Comparison of ENCODE assay signal across 11 mouse cellular contexts in the genomic region with DNA sequence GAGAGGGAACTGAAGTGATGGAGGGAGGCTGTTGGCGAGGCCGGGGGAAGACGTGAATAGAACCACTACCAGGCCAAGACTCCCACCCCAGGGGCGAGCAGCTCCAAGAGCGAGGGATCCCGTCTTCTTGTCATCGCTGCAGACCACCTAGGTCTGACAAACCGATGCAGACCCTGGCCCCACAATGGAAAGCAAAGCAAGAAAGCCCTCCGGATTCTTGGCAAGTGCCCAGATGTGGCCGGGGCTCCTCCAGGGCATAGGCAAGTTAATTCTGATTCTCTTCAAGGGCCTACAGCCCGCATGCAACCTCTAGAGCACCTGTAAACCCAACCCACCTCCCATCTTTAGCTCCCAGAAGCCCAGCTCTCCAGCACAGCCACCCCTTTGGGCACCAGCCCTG. TPM values are rescaled to one million over a fixed set of nuclear protein-coding genes. Genes with fewer than 3 reads are reported as not detected.
DNase-seq lines count a peak whose midpoint lies in the region; ATAC-seq and TF ChIP-seq lines count a peak whose summit lies in the region.
"Had no signal": no experiment of that assay in that cellular context is flagged by ENCODE, and none has a peak within 500 bp of the region (broad histone marks: within the 10 kb centered on the region; RNA-seq: fewer than 3 reads in every experiment).

No protein-coding gene starts in this region.

- H3K27me3 ChIP-seq in lung, embryonic 14.5 days (ENCODE audit: insufficient read depth, low read length), result no peaks in the 10 kb centered on the region
- H3K27me3 ChIP-seq in forebrain, embryonic 15.5 days, result no peaks in the 10 kb centered on the region
- no peaks in the 10 kb centered on the region for H3K27me3 ChIP-seq in hindbrain, postnatal 0 days (ENCODE audit: insufficient read depth, low read length)
- no peaks in the 10 kb centered on the region for H3K27me3 ChIP-seq in neural tube, embryonic 13.5 days
- H3K27me3 ChIP-seq: megakaryocyte, embryonic 14.5 days had no signal

- WGBS in lung, embryonic 14.5 days, result 74% methylated on average over 11 of the region's 11 CpGs
- 78% methylated on average over 11 of the region's 11 CpGs for WGBS in lung, adult 2 months
- WGBS in forebrain, embryonic 15.5 days, result 35% methylated on average over 11 of the region's 11 CpGs
- WGBS in hindbrain, postnatal 0 days, result 47% methylated on average over 11 of the region's 11 CpGs
- 57% methylated on average over 11 of the region's 11 CpGs for WGBS in neural tube, embryonic 13.5 days

- no peak overlapping the region for H3K9ac ChIP-seq in lung, embryonic 14.5 days
- no peak overlapping the region for H3K9ac ChIP-seq in forebrain, embryonic 15.5 days (replicated peaks)
- H3K9ac ChIP-seq in hindbrain, postnatal 0 days (replicated peaks; ENCODE audit: low read length), result 0 out of 2 replicates have a peak overlapping the region, but pooled peaks have one; percentile 13
- H3K9ac ChIP-seq in neural tube, embryonic 13.5 days, result peak overlapping the region; percentile 60

- no peak for TF ChIP-seq CTCF in lung, embryonic 14.5 days (IDR thresholded peaks at IDR 0.05; ENCODE audit: low read depth)
- TF ChIP-seq CTCF in lung, adult 2 months (IDR thresholded peaks at IDR 0.05; ENCODE audit: insufficient read depth, low read length), result no peak
- no peak for TF ChIP-seq CTCF in hindbrain, postnatal 0 days (IDR thresholded peaks at IDR 0.05; ENCODE audit: low read depth)

- H3K4me2 ChIP-seq in lung, embryonic 14.5 days, result peak overlapping the region; percentile 10; the same call in 1 of the 2 replicates
- peak overlapping the region; percentile 19 for H3K4me2 ChIP-seq in forebrain, embryonic 15.5 days (replicated peaks)
- H3K4me2 ChIP-seq in hindbrain, postnatal 0 days (ENCODE audit: low read depth, low read length), result 0 out of 2 replicates have a peak overlapping the region, but pooled peaks have one; percentile 24
- peak overlapping the region; percentile 42 for H3K4me2 ChIP-seq in neural tube, embryonic 13.5 days

- H3K27ac ChIP-seq in lung, embryonic 14.5 days (ENCODE audit: low read depth), result peak overlapping the region; percentile 52
- peak overlapping the region; percentile 79 for H3K27ac ChIP-seq in forebrain, embryonic 15.5 days (replicated peaks)
- H3K27ac ChIP-seq in hindbrain, postnatal 0 days, result peak overlapping the region; percentile 82
- H3K27ac ChIP-seq in neural tube, embryonic 13.5 days (replicated peaks), result peak overlapping the region; percentile 96

- H3K4me3 ChIP-seq in lung, embryonic 14.5 days (ENCODE audit: low read depth, low read length), result no peak overlapping the region
- no peak overlapping the region for H3K4me3 ChIP-seq in lung, adult 2 months (replicated peaks; ENCODE audit: extremely low read depth, low read depth, low read length)
- H3K4me3 ChIP-seq in forebrain, embryonic 15.5 days, result no peak overlapping the region
- H3K4me3 ChIP-seq in hindbrain, postnatal 0 days (ENCODE audit: low read length), result no peak overlapping the region
- no peak overlapping the region for H3K4me3 ChIP-seq in neural tube, embryonic 13.5 days
- H3K4me3 ChIP-seq: megakaryocyte, embryonic 14.5 days had no signal

- H3K36me3 ChIP-seq in lung, embryonic 14.5 days (ENCODE audit: insufficient read depth), result peaks cover 91% of the 10 kb centered on the region
- peaks cover 32% of the 10 kb centered on the region for H3K36me3 ChIP-seq in forebrain, embryonic 15.5 days
- H3K36me3 ChIP-seq in hindbrain, postnatal 0 days (ENCODE audit: insufficient read depth, low read length), result peaks cover 33% of the 10 kb centered on the region
- peaks cover 67% of the 10 kb centered on the region for H3K36me3 ChIP-seq in neural tube, embryonic 13.5 days

- TF ChIP-seq POLR2A in lung, adult 2 months (IDR thresholded peaks at IDR 0.05; ENCODE audit: borderline replicate concordance, extremely low read depth, low read depth, low read length), result no peak

- no peak for ATAC-seq in lung, embryonic 14.5 days (ENCODE audit: insufficient read depth)
- ATAC-seq in forebrain, embryonic 15.5 days (replicated peaks), result no peak
- ATAC-seq in hindbrain, postnatal 0 days, result no peak
- ATAC-seq in neural tube, embryonic 13.5 days (ENCODE audit: low read depth), result no peak

- H3K4me1 ChIP-seq in lung, embryonic 14.5 days (ENCODE audit: insufficient read depth), result peaks cover 72% of the 10 kb centered on the region
- peaks cover 27% of the 10 kb centered on the region for H3K4me1 ChIP-seq in lung, adult 2 months (ENCODE audit: control insufficient read depth, insufficient read depth, low read length)
- H3K4me1 ChIP-seq in forebrain, embryonic 15.5 days, result peaks cover 74% of the 10 kb centered on the region
- H3K4me1 ChIP-seq in hindbrain, postnatal 0 days (ENCODE audit: insufficient read depth, low read length), result peaks cover 46% of the 10 kb centered on the region
- peaks cover 98% of the 10 kb centered on the region for H3K4me1 ChIP-seq in neural tube, embryonic 13.5 days (replicated peaks)

- H3K9me3 ChIP-seq in lung, embryonic 14.5 days (ENCODE audit: low read depth, low read length), result no peaks in the 10 kb centered on the region
- no peaks in the 10 kb centered on the region for H3K9me3 ChIP-seq in forebrain, embryonic 15.5 days
- no peaks in the 10 kb centered on the region for H3K9me3 ChIP-seq in hindbrain, postnatal 0 days (ENCODE audit: low read length)
- no peaks in the 10 kb centered on the region for H3K9me3 ChIP-seq in neural tube, embryonic 13.5 days
- H3K9me3 ChIP-seq: megakaryocyte, embryonic 14.5 days had no signal

- no peak for DNase-seq in lung, embryonic 14.5 days
- no peak for DNase-seq in lung, adult 2 months
- DNase-seq in hindbrain, postnatal 0 days (ENCODE audit: low spot score), result no peak
- no peak for DNase-seq in layer of hippocampus, adult 18-20 months (ENCODE audit: low spot score in 2 of 2)
- no peak for DNase-seq in layer of hippocampus, adult 9-10 months (ENCODE audit: low spot score)
- no peak for DNase-seq in kidney, postnatal 4 days
- DNase-seq: heart, postnatal 10 days; kidney, postnatal 10 days had no signal

RNA-seq across cellular contexts. Expression of a gene that starts 11.4 kb away (rescaled TPM):
- polyA plus RNA-seq in lung, embryonic 14.5 days (2014; fragmentation: Nextera tagmentation; extraction: Ambion mirVana), result 140 and 166 TPM in 2 replicates
- polyA plus RNA-seq in lung, adult 2 months (2012; rRNA removed), result 166 and 187 TPM in 2 replicates
- polyA plus RNA-seq in forebrain, embryonic 15.5 days (2015; fragmentation: Nextera tagmentation; extraction: Ambion mirVana), result 79.1 and 147 TPM in 2 replicates
- 179 and 197 TPM in 2 replicates for total RNA-seq in hindbrain, postnatal 0 days (2014; rRNA removed)
- 90.8 and 97.4 TPM in 2 replicates for polyA plus RNA-seq in hindbrain, postnatal 0 days (2015; fragmentation: Nextera tagmentation; extraction: Ambion mirVana)
- polyA plus RNA-seq in neural tube, embryonic 13.5 days (2015; fragmentation: Nextera tagmentation; extraction: Ambion mirVana), result 73.4 and 101 TPM in 2 replicates
- 100 to 1,000 TPM; 169 to 170 TPM for total RNA-seq in layer of hippocampus, adult 18-20 months (2021)

RNA-seq across cellular contexts. Expression of a gene that starts 15.3 kb away (rescaled TPM):
- polyA plus RNA-seq in lung, embryonic 14.5 days (2014; fragmentation: Nextera tagmentation; extraction: Ambion mirVana), result 6.7 and 9.0 TPM in 2 replicates
- 40.9 and 51.2 TPM in 2 replicates for polyA plus RNA-seq in lung, adult 2 months (2012; rRNA removed)
- polyA plus RNA-seq in forebrain, embryonic 15.5 days (2015; fragmentation: Nextera tagmentation; extraction: Ambion mirVana), result 0.98 TPM in 2 replicates
- 3.3 and 12.1 TPM in 2 replicates for total RNA-seq in hindbrain, postnatal 0 days (2014; rRNA removed)
- 2.2 and 3.7 TPM in 2 replicates for polyA plus RNA-seq in hindbrain, postnatal 0 days (2015; fragmentation: Nextera tagmentation; extraction: Ambion mirVana)
- 2.1 TPM in 2 replicates for polyA plus RNA-seq in neural tube, embryonic 13.5 days (2015; fragmentation: Nextera tagmentation; extraction: Ambion mirVana)
- total RNA-seq in layer of hippocampus, adult 18-20 months (2021), result under 1 TPM; 0.61 to 0.97 TPM

RNA-seq across cellular contexts. Expression of a gene that starts 18.8 kb away (rescaled TPM):
- 253 and 291 TPM in 2 replicates for polyA plus RNA-seq in lung, embryonic 14.5 days (2014; fragmentation: Nextera tagmentation; extraction: Ambion mirVana)
- 58.6 and 66.5 TPM in 2 replicates for polyA plus RNA-seq in lung, adult 2 months (2012; rRNA removed)
- 77.2 and 91.2 TPM in 2 replicates for polyA plus RNA-seq in forebrain, embryonic 15.5 days (2015; fragmentation: Nextera tagmentation; extraction: Ambion mirVana)
- 24.1 and 34.8 TPM in 2 replicates for total RNA-seq in hindbrain, postnatal 0 days (2014; rRNA removed)
- polyA plus RNA-seq in hindbrain, postnatal 0 days (2015; fragmentation: Nextera tagmentation; extraction: Ambion mirVana), result 59.3 and 62.2 TPM in 2 replicates
- polyA plus RNA-seq in neural tube, embryonic 13.5 days (2015; fragmentation: Nextera tagmentation; extraction: Ambion mirVana), result 66.3 and 75.0 TPM in 2 replicates
- 10 to 100 TPM; 23.4 TPM for total RNA-seq in layer of hippocampus, adult 18-20 months (2021)

RNA-seq across cellular contexts. Expression of a gene that starts 43.5 kb away (rescaled TPM):
- polyA plus RNA-seq in lung, embryonic 14.5 days (2014; fragmentation: Nextera tagmentation; extraction: Ambion mirVana), result 3.8 and 5.0 TPM in 2 replicates
- polyA plus RNA-seq in lung, adult 2 months (2012; rRNA removed), result 33.3 and 39.0 TPM in 2 replicates
- polyA plus RNA-seq in forebrain, embryonic 15.5 days (2015; fragmentation: Nextera tagmentation; extraction: Ambion mirVana), result 2.0 and 2.2 TPM in 2 replicates
- 2.6 and 7.5 TPM in 2 replicates for total RNA-seq in hindbrain, postnatal 0 days (2014; rRNA removed)
- 8.4 and 9.2 TPM in 2 replicates for polyA plus RNA-seq in hindbrain, postnatal 0 days (2015; fragmentation: Nextera tagmentation; extraction: Ambion mirVana)
- 3.2 and 3.6 TPM in 2 replicates for polyA plus RNA-seq in neural tube, embryonic 13.5 days (2015; fragmentation: Nextera tagmentation; extraction: Ambion mirVana)
- 10 to 100 TPM; 14.3 to 15.7 TPM for total RNA-seq in layer of hippocampus, adult 18-20 months (2021)

RNA-seq across cellular contexts. Expression of a gene that starts 57.0 kb away (rescaled TPM):
- polyA plus RNA-seq in lung, embryonic 14.5 days (2014; fragmentation: Nextera tagmentation; extraction: Ambion mirVana), result 21.4 and 23.1 TPM in 2 replicates
- polyA plus RNA-seq in lung, adult 2 months (2012; rRNA removed), result 68.2 and 73.2 TPM in 2 replicates
- 24.0 and 27.0 TPM in 2 replicates for polyA plus RNA-seq in forebrain, embryonic 15.5 days (2015; fragmentation: Nextera tagmentation; extraction: Ambion mirVana)
- total RNA-seq in hindbrain, postnatal 0 days (2014; rRNA removed), result 118 and 123 TPM in 2 replicates
- 34.0 and 39.0 TPM in 2 replicates for polyA plus RNA-seq in hindbrain, postnatal 0 days (2015; fragmentation: Nextera tagmentation; extraction: Ambion mirVana)
- polyA plus RNA-seq in neural tube, embryonic 13.5 days (2015; fragmentation: Nextera tagmentation; extraction: Ambion mirVana), result 23.7 and 26.9 TPM in 2 replicates
- 100 to 1,000 TPM; 192 to 208 TPM for total RNA-seq in layer of hippocampus, adult 18-20 months (2021)

Comparison
In these comparisons a context has a peak if more than half of its experiments do, and no peak if none do; other contexts are left out.
1. H3K9ac ChIP-seq: peak in hindbrain, postnatal 0 days (single experiment) and neural tube, embryonic 13.5 days (single experiment); none in lung, embryonic 14.5 days (single experiment) and forebrain, embryonic 15.5 days (single experiment).
2. Peak in every context shown above with its lines, with median percentiles within 50 percentile points of each other: H3K27ac ChIP-seq and H3K4me2 ChIP-seq.